Mouse (Mus musculus) olfactory bulb, adult 2 months (tissue): Measurements from ENCODE around the gene Gm15517. TPM values are rescaled to one million over a fixed set of nuclear protein-coding genes. Genes with fewer than 3 reads are reported as not detected.
A peak's percentile ranks its signal among the peaks of the same experiment; 100 is the strongest.
"Not testable (repeated sequence)": the region's sequence is repeated elsewhere in the genome, so short reads cannot be mapped to it uniquely, and the experiment has no call there.

Experiments
- H3K27ac ChIP-seq: fragments of 200-500 bp; 2 replicates; pipeline ENCODE4 v1.5.1; 2012; ENCODE audit warnings: low read depth, low read length; ENCODE audit not compliant: insufficient read depth
- H3K4me1 ChIP-seq: fragments of 200-500 bp; 2 replicates; pipeline ENCODE4 v1.6.1; 2012; ENCODE audit warnings: low read length; ENCODE audit not compliant: control insufficient read depth, insufficient read depth
- H3K4me3 ChIP-seq: fragments of 200-500 bp; 2 replicates; pipeline ENCODE4 v1.5.1; 2012; ENCODE audit warnings: mild to moderate bottlenecking, low read depth, low read length, moderate library complexity; ENCODE audit not compliant: insufficient read depth
- CTCF ChIP-seq: fragments of 200-500 bp; IDR thresholded peaks from 2 replicates; pipeline ENCODE4 v1.5.1; 2012; ENCODE audit warnings: low read depth, mild to moderate bottlenecking, low read length, moderate library complexity; ENCODE audit not compliant: insufficient read depth
- POLR2A ChIP-seq: fragments of 200-500 bp; IDR thresholded peaks from 2 replicates; pipeline ENCODE4 v1.6.1; 2012; ENCODE audit warnings: mild to moderate bottlenecking, low read depth, low read length, moderate library complexity; ENCODE audit not compliant: insufficient read depth
- WGBS: fragments of 180-500 bp; shearing (Covaris S2); methylation state at CpG from one replicate; pipeline ENCODE4 v1.1.7; 2018; 5-methylcytosine and 5-hydroxymethylcytosine counted together
- polyA plus RNA-seq: library from polyadenylated mRNA; stranded (reverse); fragments of >200 nt; gene quantifications from 2 replicates; pipeline ENCODE4 v1.2.4, GENCODE M21; 2012; ENCODE audit warnings: low replicate concordance; ENCODE audit not compliant: missing spikeins, insufficient read depth, insufficient read length

The Gm15517 gene
- polyA plus RNA-seq, 1 experiment: not detected

DNA sequence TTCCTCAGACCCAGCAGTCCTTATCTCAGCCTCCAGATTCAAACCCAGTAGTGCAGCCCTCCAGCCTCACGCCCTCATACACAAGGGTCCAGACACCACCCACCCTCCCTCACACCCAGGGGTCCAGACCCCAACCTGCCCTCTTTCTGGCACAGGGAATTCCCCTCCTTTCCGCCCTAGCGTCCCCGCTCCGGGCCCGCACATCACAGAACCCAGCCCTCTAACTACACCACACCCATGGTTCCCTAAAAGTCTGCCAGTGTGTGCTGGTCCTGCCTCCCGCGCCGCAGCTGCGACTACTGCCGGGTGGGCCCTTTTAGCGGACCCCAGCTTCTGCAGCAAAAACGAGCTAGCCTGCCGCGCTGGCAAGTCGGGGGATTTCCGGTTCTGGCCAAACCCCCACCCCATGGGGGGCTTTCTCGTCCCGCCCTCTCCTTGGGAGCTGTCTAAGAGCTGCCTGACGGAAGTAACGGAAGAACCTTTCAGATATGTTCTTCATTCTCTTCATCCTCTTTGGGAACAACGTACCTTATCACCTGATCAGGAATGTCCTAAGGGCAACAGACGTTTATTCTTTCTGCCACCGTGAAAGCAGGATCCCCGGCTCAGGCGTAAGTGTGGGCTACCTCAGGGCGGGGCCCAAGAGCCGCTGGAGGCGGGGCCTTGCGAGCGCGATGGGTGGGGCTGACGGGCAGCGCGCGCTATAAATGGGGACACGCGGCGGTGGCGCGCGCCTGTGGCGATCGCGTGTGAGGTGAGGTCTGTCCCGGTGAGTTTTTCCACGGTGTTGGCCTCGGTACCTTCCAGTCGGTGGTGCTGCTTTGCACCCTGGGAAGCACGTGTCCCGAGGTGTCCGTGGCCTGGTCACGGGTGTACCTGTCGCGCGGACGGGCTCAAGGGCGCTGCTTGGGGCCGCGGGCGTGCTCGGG, 14.9 kb upstream of the Gm15517 start, which contains the start of the genes 1700028J19Rik and 2410002F23Rik:
Gene 1700028J19Rik (minus strand): TSS at position 641 of the 929 bp plus-strand sequence.
Gene 2410002F23Rik (plus strand): TSS at position 668 of the 929 bp plus-strand sequence.
- Histone ChIP-seq H3K4me1 (peaks cover 3% of the 10 kb centered on the region; the same call in 1 of the 2 replicates), H3K4me3 (peak within 1 kb of the TSS; percentile 95), H3K27ac (peak within 1 kb of the TSS; percentile 91)
- TF ChIP-seq CTCF (peak; percentile 8; the same call in 1 of the 2 replicates), POLR2A (peak; percentile 98)
- under 1% methylated on average over 62 of the region's 62 CpGs for WGBS

DNA sequence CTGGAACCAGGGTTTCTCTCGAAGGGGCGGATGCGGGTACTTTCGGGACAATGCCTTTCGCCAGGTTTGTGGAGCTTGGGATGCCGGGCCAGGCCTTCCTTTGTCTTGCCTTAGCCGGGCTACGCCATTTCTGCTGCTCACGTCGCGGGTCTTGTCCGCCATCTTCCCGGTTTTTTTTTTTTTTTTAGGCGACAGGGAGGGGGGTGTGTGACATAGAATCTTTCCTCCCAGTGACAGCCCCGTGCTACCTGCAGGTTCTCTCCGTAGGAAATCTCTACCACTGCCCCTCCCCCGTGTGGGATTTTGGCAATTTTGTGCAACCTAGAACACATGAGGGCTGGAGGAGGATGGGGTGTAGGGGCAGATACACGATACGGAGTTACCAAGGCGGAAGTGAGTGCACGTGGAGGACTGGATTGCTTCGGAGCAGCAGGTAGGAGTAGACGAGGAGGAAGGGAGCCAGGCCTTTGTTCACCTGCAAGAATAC, 14.2 kb upstream of the Gm15517 start:
- Histone ChIP-seq H3K27ac (peak overlapping the region; percentile 91), H3K4me1 (peaks cover 3% of the 10 kb centered on the region; the same call in 1 of the 2 replicates), H3K4me3 (peak overlapping the region; percentile 95)
- TF ChIP-seq POLR2A (no peak), CTCF (no peak)
- WGBS: under 1% methylated on average over 23 of the region's 23 CpGs

DNA sequence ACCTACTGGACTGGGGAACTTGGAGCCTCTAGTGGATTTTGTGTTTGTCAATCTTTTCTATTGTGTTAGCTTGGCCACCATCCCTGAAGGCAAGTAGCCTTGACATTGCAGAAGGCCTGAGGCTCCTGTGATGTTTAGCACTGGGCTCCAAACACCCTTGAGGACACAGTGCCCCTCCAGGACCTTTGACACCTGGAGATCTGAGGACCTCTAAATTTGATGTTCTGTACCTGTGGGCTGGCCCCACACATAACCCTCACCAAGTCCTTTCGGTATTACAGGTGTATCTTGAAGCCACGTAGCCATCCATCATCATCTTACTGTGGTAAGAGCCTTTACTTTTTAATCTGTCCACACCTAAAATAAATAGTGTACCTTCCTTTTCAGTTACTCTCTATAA, 13.3 kb upstream of the Gm15517 start:
- WGBS: 90% methylated on average over 2 of the region's 2 CpGs
- no peak overlapping the region for H3K27ac ChIP-seq
- TF ChIP-seq POLR2A (no peak), CTCF (no peak)
- no peak overlapping the region for H3K4me3 ChIP-seq
- H3K4me1 ChIP-seq: peaks cover 5% of the 10 kb centered on the region

DNA sequence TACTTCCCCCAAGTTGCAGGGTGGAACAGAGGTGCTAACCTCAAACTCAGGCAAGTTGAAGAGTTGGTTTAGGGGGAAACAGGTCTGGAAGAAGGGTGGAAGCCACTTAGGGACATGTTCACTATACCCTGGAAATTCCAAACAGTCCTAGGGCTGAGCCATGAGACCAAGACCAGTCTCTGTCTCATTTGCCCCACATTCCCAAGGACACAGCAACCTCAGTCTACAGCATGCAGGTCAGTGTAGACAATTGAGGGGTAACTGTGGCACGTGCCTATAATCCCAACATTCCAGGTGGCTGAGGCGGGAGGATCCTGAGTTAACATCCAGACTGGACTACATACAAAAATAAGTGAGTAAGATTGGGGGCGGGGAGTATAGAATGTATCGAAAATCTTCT, 12.0 kb upstream of the Gm15517 start:
- WGBS: 95% methylated on average over 4 of the region's 4 CpGs

DNA sequence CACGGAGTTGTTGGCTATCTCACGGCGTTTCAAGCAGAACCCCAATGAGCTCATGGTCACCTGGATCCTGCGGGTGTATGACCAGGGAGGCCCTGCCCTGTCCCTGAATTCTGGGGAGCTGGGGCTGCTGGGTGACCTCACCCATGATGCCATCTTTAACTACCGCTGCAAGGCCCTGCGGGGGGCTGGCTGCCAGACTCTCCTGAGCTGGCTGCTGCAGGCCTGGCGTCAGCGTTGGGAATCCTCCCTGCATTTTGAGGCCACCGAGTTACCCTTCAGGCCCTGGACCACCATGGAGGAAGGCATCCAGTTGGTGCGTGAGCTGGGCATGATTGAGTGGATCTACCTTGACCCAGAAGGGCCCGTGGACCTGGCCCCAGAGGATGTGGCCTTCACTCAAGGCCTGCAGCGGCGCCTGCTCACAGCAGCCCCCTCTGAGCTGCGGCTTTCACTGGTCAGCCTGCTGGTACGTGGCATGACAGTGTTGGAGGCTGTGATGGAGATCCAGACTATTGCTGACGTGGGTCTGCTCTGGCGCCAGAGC, 10.4 kb upstream of the Gm15517 start:
- H3K4me1 ChIP-seq, H3K4me3 ChIP-seq, H3K27ac ChIP-seq: not testable (repeated sequence)
- 86% methylated on average over 17 of the region's 17 CpGs for WGBS

More for the DNA sequence above, 12.0 kb upstream of the Gm15517 start:
- Histone ChIP-seq H3K27ac (no peak overlapping the region), H3K4me1 (peaks cover 7% of the 10 kb centered on the region), H3K4me3 (no peak overlapping the region)
- TF ChIP-seq POLR2A: no peak
- no peak for TF ChIP-seq CTCF

DNA sequence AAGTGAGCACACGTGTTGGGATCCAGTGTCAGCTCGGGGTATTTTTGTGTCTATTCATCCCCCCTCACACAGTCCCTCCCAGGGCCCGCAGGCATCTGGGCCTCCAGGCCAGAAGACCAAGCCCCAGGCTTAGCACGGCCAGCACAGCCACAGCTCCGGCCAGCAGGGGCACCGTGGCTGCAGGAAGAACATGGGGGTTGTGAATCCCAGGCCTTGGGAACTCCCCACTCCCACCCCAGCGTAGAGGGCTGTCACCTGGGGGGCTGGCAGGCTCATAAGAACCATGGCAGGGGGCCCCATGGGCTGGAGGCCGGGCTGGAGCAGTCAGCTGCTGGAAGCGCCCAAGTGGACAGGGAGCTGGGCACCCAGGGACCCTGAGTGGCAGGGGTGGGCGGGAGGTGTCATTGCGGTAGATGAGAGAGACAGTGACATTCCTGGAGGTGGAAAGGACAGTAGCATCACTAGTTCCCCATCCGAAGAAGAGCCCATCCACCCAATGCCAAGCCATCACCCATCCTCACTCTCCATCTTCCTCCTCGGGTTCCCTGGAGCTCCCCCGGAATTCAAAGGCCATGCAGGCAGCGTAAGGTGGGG, 8.1 kb upstream of the Gm15517 start:
- TF ChIP-seq POLR2A: no peak
- TF ChIP-seq CTCF: no peak
- Histone ChIP-seq H3K27ac (no peak overlapping the region), H3K4me1 (peaks cover 5% of the 10 kb centered on the region; the same call in 1 of the 2 replicates), H3K4me3 (no peak overlapping the region)
- 60% methylated on average over 15 of the region's 15 CpGs for WGBS

DNA sequence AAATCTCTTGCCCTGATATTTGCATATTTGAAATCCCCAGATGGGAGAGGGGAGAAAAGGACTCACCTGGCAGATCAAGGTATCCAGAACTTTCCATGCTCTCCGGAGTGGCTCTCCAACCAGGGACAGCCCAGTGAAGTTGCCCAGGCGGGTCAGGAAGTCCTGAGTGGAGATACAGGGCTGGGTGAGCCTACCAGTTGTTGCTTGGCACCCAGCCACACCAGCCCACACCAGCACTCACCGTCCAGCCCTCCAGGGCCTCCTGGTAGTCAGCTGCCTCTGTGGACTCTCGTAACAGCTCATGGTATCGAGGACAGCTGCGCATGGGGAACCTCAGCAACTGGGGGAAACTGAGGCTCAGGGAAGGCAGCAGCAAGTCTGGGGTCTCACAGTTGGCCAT, 6.3 kb upstream of the Gm15517 start:
- no peak overlapping the region for H3K27ac ChIP-seq
- H3K4me1 ChIP-seq: peaks cover 5% of the 10 kb centered on the region; the same call in 1 of the 2 replicates
- 71% methylated on average over 6 of the region's 6 CpGs for WGBS
- TF ChIP-seq CTCF: no peak
- TF ChIP-seq POLR2A: no peak
- no peak overlapping the region for H3K4me3 ChIP-seq

DNA sequence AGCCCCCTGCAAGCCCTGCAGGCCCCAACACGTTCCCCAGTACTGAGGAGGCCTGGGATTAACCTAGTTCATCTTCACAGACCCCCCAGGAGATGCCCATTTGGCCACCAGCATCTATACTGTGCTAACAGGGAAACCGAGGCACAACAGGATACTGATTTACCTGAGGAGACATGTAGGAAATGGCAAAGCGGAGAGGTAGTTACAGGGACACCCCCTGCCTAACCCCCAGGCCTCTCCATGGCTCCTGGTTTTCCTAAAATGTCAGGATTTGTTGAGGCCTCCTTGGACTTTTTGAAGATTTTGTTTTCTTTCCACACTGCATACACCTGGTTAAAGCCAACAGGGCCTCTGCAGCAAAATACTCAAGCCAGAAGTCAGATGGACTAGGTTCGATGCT, 4.0 kb upstream of the Gm15517 start, which contains the start of gene Acp4:
Gene Acp4 (minus strand): TSS at position 101 of the 400 bp plus-strand sequence.
- TF ChIP-seq CTCF: no peak
- no peak for TF ChIP-seq POLR2A
- Histone ChIP-seq H3K27ac (no peak within 1 kb of the TSS), H3K4me3 (no peak within 1 kb of the TSS), H3K4me1 (peaks cover 5% of the 10 kb centered on the region; the same call in 1 of the 2 replicates)
- 84% methylated on average over 4 of the region's 4 CpGs for WGBS
